Mouse (Mus musculus) olfactory bulb, adult 2 months (tissue): ENCODE data around the gene Col23a1. TPM values are rescaled to one million over a fixed set of nuclear protein-coding genes. Genes with fewer than 3 reads are reported as not detected.

Source experiments
- H3K27ac ChIP-seq: fragments of 200-500 bp; 2 replicates; pipeline ENCODE4 v1.5.1; 2012; ENCODE audit warnings: low read depth, low read length; ENCODE audit not compliant: insufficient read depth
- H3K4me1 ChIP-seq: fragments of 200-500 bp; 2 replicates; pipeline ENCODE4 v1.6.1; 2012; ENCODE audit warnings: low read length; ENCODE audit not compliant: control insufficient read depth, insufficient read depth
- H3K4me3 ChIP-seq: fragments of 200-500 bp; 2 replicates; pipeline ENCODE4 v1.5.1; 2012; ENCODE audit warnings: mild to moderate bottlenecking, low read depth, low read length, moderate library complexity; ENCODE audit not compliant: insufficient read depth
- CTCF ChIP-seq: fragments of 200-500 bp; IDR thresholded peaks from 2 replicates; pipeline ENCODE4 v1.5.1; 2012; ENCODE audit warnings: low read depth, mild to moderate bottlenecking, low read length, moderate library complexity; ENCODE audit not compliant: insufficient read depth
- POLR2A ChIP-seq: fragments of 200-500 bp; IDR thresholded peaks from 2 replicates; pipeline ENCODE4 v1.6.1; 2012; ENCODE audit warnings: mild to moderate bottlenecking, low read depth, low read length, moderate library complexity; ENCODE audit not compliant: insufficient read depth
- WGBS: fragments of 180-500 bp; shearing (Covaris S2); methylation state at CpG from one replicate; pipeline ENCODE4 v1.1.7; 2018; 5-methylcytosine and 5-hydroxymethylcytosine counted together
- polyA plus RNA-seq: library from polyadenylated mRNA; stranded (reverse); fragments of >200 nt; gene quantifications from 2 replicates; pipeline ENCODE4 v1.2.4, GENCODE M21; 2012; ENCODE audit warnings: low replicate concordance; ENCODE audit not compliant: missing spikeins, insufficient read depth, insufficient read length

Col23a1 gene
- polyA plus RNA-seq, 1 experiment = not detected

GRCm38 (mm10) chr11:51364353-51364752 is 74.6 kb downstream of the Col23a1 start:
- 96% methylated on average over 5 of the region's 5 CpGs for WGBS
- H3K27ac ChIP-seq = no peak overlapping the region
- no peaks in the 10 kb centered on the region for H3K4me1 ChIP-seq
- TF ChIP-seq CTCF (no peak), POLR2A (no peak)
- H3K4me3 ChIP-seq = no peak overlapping the region

- 87% methylated on average over 5 of the region's 5 CpGs for WGBS
- TF ChIP-seq POLR2A (no peak), CTCF (no peak)
- no peak overlapping the region for H3K27ac ChIP-seq
- no peak overlapping the region for H3K4me3 ChIP-seq
- no peaks in the 10 kb centered on the region for H3K4me1 ChIP-seq
Measured at GRCm38 (mm10) chr11:51367334-51367733, 77.6 kb downstream of the Col23a1 start.

GRCm38 (mm10) chr11:51370273-51370672 is 80.6 kb downstream of the Col23a1 start:
- no peak overlapping the region for H3K27ac ChIP-seq
- TF ChIP-seq POLR2A (no peak), CTCF (no peak)
- H3K4me1 ChIP-seq = no peaks in the 10 kb centered on the region
- 63% methylated on average over 4 of the region's 4 CpGs for WGBS
- no peak overlapping the region for H3K4me3 ChIP-seq

GRCm38 (mm10) chr11:51371321-51371720 is 81.6 kb downstream of the Col23a1 start:
- Histone ChIP-seq H3K4me1 (no peaks in the 10 kb centered on the region), H3K27ac (no peak overlapping the region), H3K4me3 (no peak overlapping the region)
- 84% methylated on average over 4 of the region's 4 CpGs for WGBS
- TF ChIP-seq CTCF = no peak
- no peak for TF ChIP-seq POLR2A

- WGBS = 81% methylated on average over 1 of the region's 1 CpGs
- Histone ChIP-seq H3K4me3 (no peak overlapping the region), H3K4me1 (no peaks in the 10 kb centered on the region), H3K27ac (no peak overlapping the region)
- no peak for TF ChIP-seq CTCF
- no peak for TF ChIP-seq POLR2A
Measured at GRCm38 (mm10) chr11:51371926-51372325, 82.2 kb downstream of the Col23a1 start.

- no peak overlapping the region for H3K4me3 ChIP-seq
- peaks cover 3% of the 10 kb centered on the region for H3K4me1 ChIP-seq
- TF ChIP-seq POLR2A = no peak
- no peak for TF ChIP-seq CTCF
- WGBS = 67% methylated on average over 5 of the region's 5 CpGs
- no peak overlapping the region for H3K27ac ChIP-seq
Measured at GRCm38 (mm10) chr11:51377199-51377598, 87.5 kb downstream of the Col23a1 start.

GRCm38 (mm10) chr11:51388892-51389340 is 99.2 kb downstream of the Col23a1 start:
- TF ChIP-seq POLR2A (no peak), CTCF (no peak)
- WGBS = 71% methylated on average over 8 of the region's 8 CpGs
- no peak overlapping the region for H3K4me3 ChIP-seq
- peaks cover 6% of the 10 kb centered on the region; the same call in 1 of the 2 replicates for H3K4me1 ChIP-seq
- H3K27ac ChIP-seq = no peak overlapping the region

GRCm38 (mm10) chr11:51389763-51390162 is 100.0 kb downstream of the Col23a1 start:
- TF ChIP-seq POLR2A (no peak), CTCF (no peak)
- Histone ChIP-seq H3K4me1 (peaks cover 4% of the 10 kb centered on the region; the same call in 1 of the 2 replicates), H3K4me3 (no peak overlapping the region), H3K27ac (no peak overlapping the region)
- 55% methylated on average over 10 of the region's 10 CpGs for WGBS

- Histone ChIP-seq H3K4me3 (no peak overlapping the region), H3K4me1 (peaks cover 4% of the 10 kb centered on the region; the same call in 1 of the 2 replicates), H3K27ac (no peak overlapping the region)
- 83% methylated on average over 3 of the region's 3 CpGs for WGBS
- TF ChIP-seq CTCF (no peak), POLR2A (no peak)
Measured at GRCm38 (mm10) chr11:51390521-51390920, 100.8 kb downstream of the Col23a1 start.

- H3K4me3 ChIP-seq = no peak overlapping the region
- no peak overlapping the region for H3K27ac ChIP-seq
- TF ChIP-seq POLR2A (no peak), CTCF (no peak)
- peaks cover 4% of the 10 kb centered on the region; the same call in 1 of the 2 replicates for H3K4me1 ChIP-seq
- 60% methylated on average over 4 of the region's 4 CpGs for WGBS
Measured at GRCm38 (mm10) chr11:51391548-51391947, 101.8 kb downstream of the Col23a1 start.
